Mouse (Mus musculus): ENCODE measurements at regions not wholly inside any gene's neighbourhood (a gene's known extent, or its start where the extent isn't known, plus 50 kb on each side); places are given as distances from the start of the nearest gene placed in this dataset.

GRCm38 (mm10) chr15:59713965-59714739, 302.3 kb downstream of the 4933412E24Rik start:
- 68% methylated on average over 8 of the region's 8 CpGs for whole genome bisulfite sequencing
- DNase-seq (ENCODE audit: low read depth, low spot score): no peak

- 72% methylated on average over 5 of the region's 5 CpGs for WGBS
- no peak for DNase-seq (ENCODE audit: low read depth, low spot score)
Measured at GRCm38 (mm10) chr15:59712077-59712752, 304.2 kb downstream of the 4933412E24Rik start.

GRCm38 (mm10) chr15:59709925-59710324, 306.5 kb downstream of the 4933412E24Rik start:
- DNase-seq (ENCODE audit: low read depth, low spot score): no peak
- 83% methylated on average over 2 of the region's 2 CpGs for WGBS

- DNase-seq (ENCODE audit: low read depth, low spot score): no peak
Measured at GRCm38 (mm10) chr15:59708402-59708801, 308.0 kb downstream of the 4933412E24Rik start.

- DNase-seq (ENCODE audit: low read depth, low spot score): no peak
- 75% methylated on average over 8 of the region's 8 CpGs for WGBS
Measured at GRCm38 (mm10) chr15:59707081-59707480, 309.3 kb downstream of the 4933412E24Rik start.

Data from large intestine, adult 2 months (tissue).